Mouse (Mus musculus) embryonic fibroblast, embryonic 13.5 days (primary cell): Measurements from ENCODE around the gene Hapln3.

Experiments used
- CTCF ChIP-seq: IDR thresholded peaks from 2 replicates; pipeline ENCODE4 v1.5.1; 2011; ENCODE audit warnings: mild to moderate bottlenecking, control low read depth, low read length, moderate library complexity, borderline replicate concordance; ENCODE audit not compliant: insufficient read depth
- POLR2A ChIP-seq: IDR thresholded peaks from 2 replicates; pipeline ENCODE4 v1.6.1; 2011; ENCODE audit warnings: low read depth, mild to moderate bottlenecking, control low read depth, low read length, moderate library complexity

GRCm38 (mm10) chr7:79113848-79114247 lies 17.0 kb downstream of the Hapln3 start:
- TF ChIP-seq CTCF (no peak), POLR2A (no peak)
